Mouse (Mus musculus) heart, adult 2 months (tissue): Measurements from ENCODE around the gene Lrrfip2.

ENCODE experiments used
- CTCF ChIP-seq: fragments of 200-600 bp; IDR thresholded peaks from 2 replicates; pipeline ENCODE4 v1.8.1; 2022; ENCODE audit warnings: antibody characterized with exemption, mild to moderate bottlenecking, moderate library complexity
- EP300 ChIP-seq: fragments of 200-500 bp; IDR thresholded peaks from 2 replicates; pipeline ENCODE4 v1.6.1; 2011; ENCODE audit warnings: low read depth, low read length, control low read depth; ENCODE audit not compliant: insufficient read depth
- POLR2A ChIP-seq: fragments of 200-500 bp; IDR thresholded peaks from 2 replicates; pipeline ENCODE4 v1.6.1; 2011; ENCODE audit warnings: mild to moderate bottlenecking, low read depth, low read length, control low read depth; ENCODE audit not compliant: insufficient read depth

- TF ChIP-seq CTCF, result no peak
- TF ChIP-seq POLR2A, result no peak
- no peak for TF ChIP-seq EP300
These were observed 126.0 kb downstream of the Lrrfip2 start for GRCm38 (mm10) chr9:111243384-111243783.
